ENCODE assay signal across 10 mouse cellular contexts in the genomic region with DNA sequence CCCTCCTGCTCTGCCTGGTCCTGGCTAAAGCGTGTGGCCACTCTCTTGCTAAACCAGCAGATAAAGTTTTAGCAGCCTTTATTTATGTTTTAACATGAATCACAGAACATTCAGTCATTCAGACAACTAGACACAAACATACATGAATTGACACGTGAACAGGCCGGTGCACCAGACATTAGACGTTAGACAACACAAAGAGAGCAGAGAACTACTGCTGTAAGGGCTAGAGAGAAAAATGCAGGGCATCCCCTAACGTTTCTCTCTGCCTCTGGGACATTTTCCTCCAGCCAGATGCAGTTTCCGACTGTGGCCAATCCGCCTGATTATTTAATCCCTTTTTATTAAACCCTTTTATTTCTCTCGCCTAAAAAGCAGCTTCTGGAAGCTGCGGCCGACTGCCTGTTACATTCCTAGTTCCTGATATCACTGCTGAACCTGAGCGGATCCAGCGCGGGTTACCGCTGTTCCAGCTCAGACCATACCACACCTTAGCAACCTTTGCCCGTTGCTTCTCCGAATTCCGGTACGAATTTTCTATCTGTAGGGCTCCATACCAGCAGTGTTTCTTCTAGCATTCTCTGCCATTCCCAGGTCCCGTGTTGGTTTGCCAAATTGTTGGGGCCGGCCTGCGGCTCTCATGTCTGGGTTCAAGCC. TPM values are rescaled to one million over a fixed set of nuclear protein-coding genes. Genes with fewer than 3 reads are reported as not detected.
DNase-seq lines count a peak whose midpoint lies in the region; ATAC-seq lines count a peak whose summit lies in the region.
"Had no signal": no experiment of that assay in that cellular context is flagged by ENCODE, and none has a peak within 500 bp of the region (broad histone marks: within the 10 kb centered on the region; RNA-seq: fewer than 3 reads in every experiment).

No protein-coding gene starts in this region.

- no peak overlapping the region for H3K27ac ChIP-seq in heart, embryonic 16.5 days (ENCODE audit: low read length)
- no peak overlapping the region for H3K27ac ChIP-seq in midbrain, embryonic 15.5 days

- H3K27me3 ChIP-seq in heart, embryonic 16.5 days (ENCODE audit: control insufficient read depth, insufficient read depth, low read length) = 0 out of 2 replicates have a peak, but pooled peaks cover 2% of the 10 kb centered on the region
- H3K27me3 ChIP-seq in midbrain, embryonic 15.5 days (replicated peaks) = no peaks in the 10 kb centered on the region

- H3K9ac ChIP-seq in heart, embryonic 16.5 days (ENCODE audit: low read length) = no peak overlapping the region; the same call in 1 of the 2 replicates
- H3K9ac ChIP-seq in midbrain, embryonic 15.5 days = no peak overlapping the region

- peak overlapping the region; percentile 14; the same call in 1 of the 2 replicates for H3K4me3 ChIP-seq in heart, embryonic 16.5 days (ENCODE audit: low read length)
- no peak overlapping the region for H3K4me3 ChIP-seq in midbrain, embryonic 15.5 days

- no peaks in the 10 kb centered on the region for H3K9me3 ChIP-seq in heart, embryonic 16.5 days (replicated peaks; ENCODE audit: control insufficient read depth, low read length)
- H3K9me3 ChIP-seq in midbrain, embryonic 15.5 days = no peaks in the 10 kb centered on the region

- H3K36me3 ChIP-seq in heart, embryonic 16.5 days (ENCODE audit: control insufficient read depth, insufficient read depth) = no peaks in the 10 kb centered on the region
- no peaks in the 10 kb centered on the region for H3K36me3 ChIP-seq in midbrain, embryonic 15.5 days (replicated peaks)

- peak overlapping the region; percentile 40 for H3K4me2 ChIP-seq in heart, embryonic 16.5 days (ENCODE audit: low read depth, low read length)
- H3K4me2 ChIP-seq in midbrain, embryonic 15.5 days = peak overlapping the region; percentile 18; the same call in 1 of the 2 replicates

- H3K4me1 ChIP-seq in heart, embryonic 16.5 days (ENCODE audit: control insufficient read depth, insufficient read depth, low read length) = peaks cover 4% of the 10 kb centered on the region; the same call in 1 of the 2 replicates
- H3K4me1 ChIP-seq in midbrain, embryonic 15.5 days = peaks cover 7% of the 10 kb centered on the region; the same call in 1 of the 2 replicates

- no peak for ATAC-seq in heart, embryonic 16.5 days (replicated peaks; ENCODE audit: extremely low read depth, insufficient read depth, low FRiP score)
- ATAC-seq in midbrain, embryonic 15.5 days (replicated peaks) = no peak; the same call in 1 of the 2 replicates

- intact Hi-C loops in heart, postnatal 14 days (cut with DNase I) = no loop called here

- DNase-seq in heart, postnatal 14 days = no peak
- peak; percentile 10 for DNase-seq in forelimb bud, embryonic 11.5 days (ENCODE audit: low read depth, low spot score)
- DNase-seq in kidney, postnatal 36 days = peak; percentile 41 to 56
- no peak for DNase-seq in adipocyte (ENCODE audit: low spot score)
- no peak for DNase-seq in right cerebral cortex, adult 18-20 months
- no peak for DNase-seq in frontal cortex, adult 2 months (ENCODE audit: extremely low spot score in 1 of 2, low spot score in 1 of 2)
- DNase-seq: cerebellum, adult 9-11 months had no signal

- 21% methylated on average over 21 of the region's 21 CpGs for WGBS in heart, embryonic 16.5 days
- 21% methylated on average over 21 of the region's 21 CpGs for WGBS in midbrain, embryonic 15.5 days

RNA-seq across cellular contexts. Expression of a gene that starts 6.5 kb away (rescaled TPM):
- not detected in 2 replicates for polyA plus RNA-seq in heart, embryonic 16.5 days (2015; fragmentation: Nextera tagmentation; extraction: Ambion mirVana)
- not detected for total RNA-seq in heart, postnatal 14 days (2021)
- not detected in 2 replicates for polyA plus RNA-seq in midbrain, embryonic 15.5 days (2015; fragmentation: Nextera tagmentation; extraction: Ambion mirVana)
- polyA plus RNA-seq in frontal cortex, adult 2 months (2012; rRNA removed) = not detected in 2 replicates
- total RNA-seq: MEL had no signal

RNA-seq across cellular contexts. Expression of a gene that starts 26.1 kb away (rescaled TPM):
- polyA plus RNA-seq in heart, embryonic 16.5 days (2015; fragmentation: Nextera tagmentation; extraction: Ambion mirVana) = 0.09 and 0.16 TPM in 2 replicates
- not detected for total RNA-seq in heart, postnatal 14 days (2021)
- polyA plus RNA-seq in midbrain, embryonic 15.5 days (2015; fragmentation: Nextera tagmentation; extraction: Ambion mirVana) = not detected in 2 replicates
- 0.08 and 0.14 TPM in 2 replicates for polyA plus RNA-seq in frontal cortex, adult 2 months (2012; rRNA removed)
- total RNA-seq: MEL had no signal

RNA-seq across cellular contexts. Expression of a gene that starts 40.7 kb away (rescaled TPM):
- 59.0 and 69.5 TPM in 2 replicates for polyA plus RNA-seq in heart, embryonic 16.5 days (2015; fragmentation: Nextera tagmentation; extraction: Ambion mirVana)
- total RNA-seq in heart, postnatal 14 days (2021) = 10 to 100 TPM; 38.8 to 39.1 TPM
- polyA plus RNA-seq in midbrain, embryonic 15.5 days (2015; fragmentation: Nextera tagmentation; extraction: Ambion mirVana) = 70.6 and 77.5 TPM in 2 replicates
- polyA plus RNA-seq in frontal cortex, adult 2 months (2012; rRNA removed) = 19.6 and 20.7 TPM in 2 replicates

RNA-seq across cellular contexts. Expression of a gene that starts 40.7 kb away (rescaled TPM):
- 7.0 and 7.8 TPM in 2 replicates for polyA plus RNA-seq in heart, embryonic 16.5 days (2015; fragmentation: Nextera tagmentation; extraction: Ambion mirVana)
- 1 to 10 TPM; 6.4 to 7.6 TPM for total RNA-seq in heart, postnatal 14 days (2021)
- 12.6 and 12.8 TPM in 2 replicates for polyA plus RNA-seq in midbrain, embryonic 15.5 days (2015; fragmentation: Nextera tagmentation; extraction: Ambion mirVana)
- polyA plus RNA-seq in frontal cortex, adult 2 months (2012; rRNA removed) = 3.3 and 3.6 TPM in 2 replicates

Comparison
In these comparisons a context has a peak if more than half of its experiments do, and no peak if none do; other contexts are left out.
1. DNase-seq: peak in forelimb bud, embryonic 11.5 days (single experiment) and kidney, postnatal 36 days (2 of 2); none in heart, postnatal 14 days (0 of 2), adipocyte (single experiment), right cerebral cortex, adult 18-20 months (single experiment) and frontal cortex, adult 2 months (0 of 2).